Mouse (Mus musculus): ENCODE data around the gene Tasp1.

DNA sequence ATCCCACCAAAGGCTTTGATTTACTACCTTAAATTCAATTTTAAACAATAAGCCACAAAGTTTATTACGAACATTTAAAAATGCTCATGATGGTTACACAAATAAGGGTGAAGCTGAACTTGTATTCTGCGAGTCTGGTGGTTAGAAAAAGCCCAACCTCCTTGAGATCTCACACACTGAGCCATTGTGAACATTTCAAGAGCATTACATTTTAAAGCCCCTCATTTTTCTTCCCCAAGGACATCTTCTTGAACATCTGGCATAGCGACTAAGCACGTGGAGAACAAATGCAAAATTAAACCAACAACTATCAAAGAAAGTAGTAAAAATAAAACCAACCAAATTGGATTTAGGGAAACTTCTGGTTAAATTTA lies 182.4 kb downstream of the Tasp1 start:
- no peak for TF ChIP-seq TCF12 (IDR thresholded peaks at IDR 0.05; ENCODE audit: low read depth, low read length)
- no peak for TF ChIP-seq POLR2AphosphoS5 (IDR thresholded peaks at IDR 0.05; ENCODE audit: borderline replicate concordance, low read depth, low read length)
- no peak for TF ChIP-seq CTCF (IDR thresholded peaks at IDR 0.05 in 2 of 3, conservative IDR thresholded peaks at IDR 0.05 in 1 of 3; ENCODE audit: control insufficient read depth in 1 of 3, insufficient read depth in 1 of 3, low read depth in 2 of 3, low read length in 3 of 3, poor library complexity in 1 of 3, severe bottlenecking in 1 of 3)
- no peak for TF ChIP-seq EP300 (IDR thresholded peaks at IDR 0.05; ENCODE audit: low read depth in 1 of 2, low read length in 2 of 2)
- no peak for TF ChIP-seq POLR2A (IDR thresholded peaks at IDR 0.05; ENCODE audit: control insufficient read depth in 1 of 2, insufficient read depth in 1 of 2, low read depth in 1 of 2, low read length in 2 of 2, poor library complexity in 1 of 2)
- TF ChIP-seq ZC3H11A (IDR thresholded peaks at IDR 0.05; ENCODE audit: low read depth, low read length), result no peak
- no peak for TF ChIP-seq NRF1 (IDR thresholded peaks at IDR 0.05; ENCODE audit: insufficient read depth, low read depth, low read length, poor library complexity, severe bottlenecking)
- no peak for TF ChIP-seq ELF1 (IDR thresholded peaks at IDR 0.05; ENCODE audit: low read depth, low read length)
- TF ChIP-seq TBP (IDR thresholded peaks at IDR 0.05; ENCODE audit: low read depth, low read length), result no peak
- TF ChIP-seq TAL1 (IDR thresholded peaks at IDR 0.05; ENCODE audit: low read length), result no peak
- no peak for TF ChIP-seq USF1 (IDR thresholded peaks at IDR 0.05; ENCODE audit: low read depth, low read length)
- no peak for TF ChIP-seq CHD2 (IDR thresholded peaks at IDR 0.05; ENCODE audit: low read length)
- TF ChIP-seq POLR2AphosphoS2 (IDR thresholded peaks at IDR 0.05; ENCODE audit: low read length), result no peak
- TF ChIP-seq USF2 (IDR thresholded peaks at IDR 0.05; ENCODE audit: borderline replicate concordance in 1 of 2, insufficient read depth in 1 of 2, low read depth in 1 of 2, low read length in 2 of 2), result no peak
